Mouse (Mus musculus) macrophage (primary cell): Measurements from ENCODE around the gene Rims4. TPM values are rescaled to one million over a fixed set of nuclear protein-coding genes. Genes with fewer than 3 reads are reported as not detected.

Experiments
- H3K27ac ChIP-seq: fragments of 350-480 bp; formaldehyde crosslinking; 2 replicates; pipeline ENCODE4 v1.9.0; 2021
- H3K36me3 ChIP-seq: fragments of 350-480 bp; formaldehyde crosslinking; 2 replicates; pipeline ENCODE4 v1.9.0; 2021; ENCODE audit errors: inconsistent target
- H3K4me3 ChIP-seq: fragments of 350-480 bp; formaldehyde crosslinking; 2 replicates; pipeline ENCODE4 v1.9.0; 2021; ENCODE audit errors: inconsistent target
- H3K79me2 ChIP-seq: fragments of 350-480 bp; formaldehyde crosslinking; 2 replicates; pipeline ENCODE4 v1.9.0; 2021; ENCODE audit errors: inconsistent target
- WGBS: methylation state at CpG from one replicate; pipeline ENCODE4 v1.1.7; 2026; ENCODE audit warnings: inconsistent platforms; ENCODE audit not compliant: missing documents; 5-methylcytosine and 5-hydroxymethylcytosine counted together
- polyA plus RNA-seq: library from polyadenylated mRNA; stranded (reverse); fragments of 250-400 nt; gene quantifications from 3 replicates; pipeline ENCODE4 v1.2.4, GENCODE M21; 2018; ENCODE audit warnings: inconsistent platforms

Rims4 gene
- polyA plus RNA-seq, 1 experiment from 2014 or later = not detected

- Histone ChIP-seq H3K79me2 (no peaks in the 10 kb centered on the region), H3K4me3 (no peak overlapping the region), H3K27ac (no peak overlapping the region), H3K36me3 (no peaks in the 10 kb centered on the region)
- WGBS = 10% methylated on average over 5 of the region's 5 CpGs
Observed at GRCm38 (mm10) chr2:163813077-163813476, 105.4 kb downstream of the Rims4 start.

Other genes starting within 250 kb of the Rims4 start
- gene Ada, start 168.4 kb downstream of the Rims4 start, polyA plus RNA-seq = 2.6 to 5.6 TPM (median 3.4 TPM) in 3 replicates
- gene Ccn5, start 97.8 kb downstream of the Rims4 start, polyA plus RNA-seq = not detected in 3 replicates
- not detected in 3 replicates for gene Kcnk15, start 65.0 kb downstream of the Rims4 start, polyA plus RNA-seq
- gene Ywhab, start 76.3 kb upstream of the Rims4 start, polyA plus RNA-seq = 157 to 226 TPM (median 174 TPM) in 3 replicates
- gene Pabpc1l, start 106.8 kb upstream of the Rims4 start, polyA plus RNA-seq = not detected in 3 replicates
- gene Stk4, start 151.6 kb upstream of the Rims4 start, polyA plus RNA-seq = 55.4 to 80.1 TPM (median 68.0 TPM) in 3 replicates
- gene Tomm34, start 152.5 kb upstream of the Rims4 start, polyA plus RNA-seq = 35.0 to 41.7 TPM (median 39.3 TPM) in 3 replicates